Mouse (Mus musculus) cerebellum, adult 18-20 months (tissue): ENCODE measurements at regions not wholly inside any gene's neighbourhood (a gene's known extent, or its start where the extent isn't known, plus 50 kb on each side); places are given as distances from the start of the nearest gene placed in this dataset.

Experiments used
- DNase-seq, 2 experiments: peaks; one replicate each; pipeline ENCODE4 v3.0.0; 2021

DNA sequence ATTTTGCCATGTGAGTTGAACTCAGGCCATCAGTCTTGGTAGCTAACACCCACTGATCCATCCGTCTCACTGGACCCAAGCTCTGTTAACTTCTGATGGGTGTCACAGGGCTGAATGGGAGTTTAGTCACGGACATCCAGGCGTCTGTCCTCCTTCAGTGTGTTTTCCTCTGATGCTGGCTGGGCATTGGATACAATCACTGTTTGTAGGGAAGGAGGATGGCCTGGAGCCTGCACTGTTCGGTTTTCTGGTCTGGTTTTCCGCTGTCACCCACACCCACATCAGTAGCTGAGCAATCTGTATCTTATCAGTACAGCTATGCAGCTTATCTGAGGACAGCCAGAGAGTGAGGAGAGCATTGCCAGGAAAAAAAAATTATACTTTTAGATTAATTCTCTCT lies 207.7 kb upstream of the Pde3a start:
- DNase-seq = no peak

DNA sequence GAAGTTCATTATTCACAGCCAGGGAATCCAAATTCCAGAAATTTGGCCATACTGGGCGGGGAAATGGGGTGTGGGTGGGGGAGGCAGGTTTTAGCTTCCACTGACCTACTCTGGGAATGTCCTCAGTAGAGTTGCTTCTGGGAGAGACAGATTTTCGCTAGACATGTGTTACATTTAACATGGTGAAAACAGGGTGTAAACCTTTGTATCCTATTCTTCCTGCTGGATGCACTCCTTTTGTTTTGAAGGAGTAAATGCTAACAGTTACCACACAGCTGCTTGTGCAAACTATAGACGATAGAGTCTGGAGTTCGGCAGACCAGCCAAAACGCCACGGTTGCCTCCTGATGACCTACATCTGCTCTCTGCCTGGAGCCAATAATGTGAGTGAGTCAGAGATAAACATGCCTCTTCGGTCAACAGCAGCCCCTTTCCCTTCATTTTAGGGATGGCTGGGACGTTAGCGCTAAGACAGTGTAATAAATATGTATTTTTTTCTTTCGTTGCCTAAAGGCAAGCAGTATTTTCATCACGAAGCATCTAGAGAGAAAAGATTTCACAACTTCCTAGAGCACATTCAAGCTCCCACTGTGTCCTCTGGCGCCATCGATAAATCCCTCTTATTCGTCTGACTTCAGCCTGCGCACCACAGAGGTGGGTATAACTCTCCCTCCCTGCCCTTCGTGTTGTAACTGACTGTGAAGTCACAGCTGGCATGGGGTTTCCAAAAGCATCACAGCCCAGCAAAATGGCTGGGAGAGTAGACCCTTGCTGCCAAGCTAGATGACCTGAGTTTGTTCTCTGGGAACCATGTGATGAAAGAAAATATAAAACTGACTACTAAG lies 207.1 kb upstream of the Pde3a start:
- peak in 1 of 2 experiments; percentile 2 for DNase-seq

DNA sequence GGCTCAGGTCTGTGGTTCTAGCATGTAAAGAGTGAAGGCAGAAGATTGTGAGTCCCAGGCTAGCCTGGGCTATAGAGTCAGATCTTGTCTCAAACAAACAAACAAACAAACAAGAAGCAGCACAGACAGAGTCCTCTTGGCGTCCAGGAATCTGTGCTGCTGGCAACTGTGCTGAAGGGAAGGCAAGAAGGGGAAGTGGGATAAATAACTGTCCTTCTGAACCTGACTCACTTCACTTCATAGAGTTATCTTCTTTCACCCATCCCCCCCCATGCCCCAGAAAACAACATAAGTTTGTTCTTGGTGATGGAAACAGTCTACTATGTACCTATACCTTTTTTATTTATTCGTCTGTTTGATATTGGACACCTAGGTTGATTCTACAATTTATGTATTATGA lies 200.8 kb upstream of the Pde3a start:
- no peak for DNase-seq

DNA sequence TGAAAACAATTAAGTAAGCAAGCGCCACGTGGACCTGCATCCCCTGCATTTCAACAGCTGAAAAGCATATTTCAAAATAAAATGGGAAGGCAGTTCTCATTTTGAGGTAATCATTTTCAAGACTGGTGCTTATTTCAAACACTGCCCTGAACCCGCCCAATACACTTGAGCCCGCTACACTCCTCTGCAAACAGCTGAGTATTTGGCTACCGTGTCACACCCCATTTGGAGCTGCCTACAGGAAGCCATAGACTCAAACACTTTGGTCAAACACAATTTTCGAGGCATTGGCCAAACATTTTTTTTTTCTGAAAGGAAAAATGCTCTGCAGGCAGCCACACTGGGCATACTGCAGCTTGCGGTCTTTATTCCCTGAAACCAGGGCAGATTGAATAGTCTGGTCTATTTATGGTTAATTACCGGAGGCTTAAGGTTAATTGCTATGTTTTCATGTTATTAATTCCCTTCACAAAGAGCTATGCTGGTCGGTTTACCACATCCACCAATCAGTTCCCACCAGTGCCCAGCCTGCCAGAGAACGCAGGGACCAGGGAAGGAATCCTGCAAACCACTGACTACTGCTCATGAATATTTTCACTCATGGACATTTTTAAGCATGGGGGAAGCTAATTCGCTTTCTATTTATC lies 198.9 kb upstream of the Pde3a start:
- no peak for DNase-seq

DNA sequence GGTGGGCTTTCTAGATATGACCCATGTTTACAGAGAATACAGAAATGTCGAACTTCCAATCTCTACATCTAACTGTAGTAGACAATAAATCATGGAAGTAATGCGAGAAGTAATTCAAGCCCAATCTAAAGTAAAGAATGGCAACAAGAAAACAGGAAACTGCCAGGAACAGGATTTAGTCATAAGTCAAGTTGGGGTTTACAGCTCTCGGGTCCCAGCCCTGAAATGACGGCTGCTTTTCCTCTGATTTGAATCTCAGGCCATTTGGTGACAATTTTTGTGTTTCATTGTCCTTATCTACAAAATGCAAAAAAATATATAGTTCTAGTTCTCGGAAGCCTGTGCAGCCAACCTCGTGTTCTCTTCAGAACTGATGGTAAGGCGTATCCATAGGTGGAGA lies 195.0 kb upstream of the Pde3a start:
- DNase-seq = no peak

DNA sequence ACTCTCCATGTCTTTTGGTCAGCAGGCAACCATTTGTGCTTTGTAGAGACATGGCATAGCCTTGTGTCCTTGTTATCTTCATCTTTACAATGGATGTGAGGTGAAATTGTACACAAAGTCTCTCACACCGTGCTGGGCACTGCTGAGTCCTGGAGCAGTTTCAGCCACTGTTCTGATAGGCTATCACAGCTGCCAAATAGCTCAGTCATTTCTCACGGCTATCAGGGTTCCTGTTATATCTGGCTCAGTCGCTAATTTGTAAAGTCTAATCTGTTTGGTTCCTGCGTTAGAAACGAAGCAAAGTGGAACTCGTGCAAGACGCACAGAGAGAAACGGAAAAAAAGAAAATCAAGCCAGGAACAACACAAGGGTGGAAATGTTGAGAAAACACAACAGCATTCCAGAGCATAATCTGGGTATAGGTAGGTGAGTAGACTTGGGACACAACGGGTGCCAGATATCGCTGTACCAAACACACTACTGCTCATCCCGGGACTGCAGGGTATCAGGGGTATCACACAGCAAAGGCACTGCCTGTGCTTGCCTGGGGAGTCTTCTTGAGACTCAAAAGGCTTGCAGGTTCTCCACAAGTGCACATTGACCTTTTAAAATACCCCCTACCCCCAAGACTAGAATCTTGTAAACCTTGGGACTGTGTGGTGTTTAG lies 189.7 kb upstream of the Pde3a start:
- no peak for DNase-seq

DNA sequence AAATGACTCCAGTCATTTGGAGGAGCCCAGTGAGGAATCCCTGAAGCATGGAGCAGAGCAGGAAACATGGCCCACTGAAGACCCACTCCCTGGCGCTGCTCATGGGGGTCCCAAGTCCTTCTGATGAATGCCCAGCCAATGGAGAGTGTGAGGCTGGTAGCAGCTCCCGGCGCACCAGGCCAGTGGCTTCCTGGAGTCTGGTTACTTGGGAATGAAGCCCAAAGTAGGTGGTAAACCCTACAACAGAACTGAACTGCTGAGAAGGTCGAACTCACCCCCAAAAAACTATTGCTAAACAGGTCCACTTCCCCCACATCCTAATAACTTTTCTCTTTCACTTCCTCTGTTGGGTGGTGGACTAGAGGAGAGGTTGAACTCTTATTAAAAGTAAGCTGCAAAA lies 183.3 kb upstream of the Pde3a start:
- DNase-seq = no peak

DNA sequence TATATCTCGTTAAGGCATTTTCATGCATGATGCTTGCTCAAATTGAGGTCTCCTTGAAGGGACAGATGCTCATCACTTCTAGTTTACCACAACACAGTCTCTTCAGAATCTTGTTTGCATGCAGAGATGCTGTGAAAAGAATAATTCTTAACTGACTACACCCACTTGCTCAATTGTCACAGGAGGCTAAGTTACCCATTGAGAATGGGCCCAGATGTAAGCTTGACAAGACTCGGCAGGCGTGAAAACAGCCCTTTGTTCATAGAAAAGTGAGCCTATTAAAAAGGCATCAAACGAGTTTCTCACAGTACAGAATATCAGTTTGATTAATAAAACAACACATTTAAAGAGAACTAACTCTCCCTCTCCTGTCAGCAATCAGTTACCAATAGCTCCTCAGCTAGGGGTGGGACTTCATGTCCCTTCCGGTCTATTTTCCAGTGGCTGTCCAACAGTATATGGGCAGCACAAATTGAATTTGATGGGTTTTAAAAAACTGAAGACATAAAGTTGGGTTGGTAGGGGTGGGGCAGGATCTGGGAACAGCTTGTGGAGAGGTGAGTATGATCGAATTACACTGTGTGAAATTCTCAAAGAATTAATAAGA lies 180.1 kb upstream of the Pde3a start:
- no peak for DNase-seq

DNA sequence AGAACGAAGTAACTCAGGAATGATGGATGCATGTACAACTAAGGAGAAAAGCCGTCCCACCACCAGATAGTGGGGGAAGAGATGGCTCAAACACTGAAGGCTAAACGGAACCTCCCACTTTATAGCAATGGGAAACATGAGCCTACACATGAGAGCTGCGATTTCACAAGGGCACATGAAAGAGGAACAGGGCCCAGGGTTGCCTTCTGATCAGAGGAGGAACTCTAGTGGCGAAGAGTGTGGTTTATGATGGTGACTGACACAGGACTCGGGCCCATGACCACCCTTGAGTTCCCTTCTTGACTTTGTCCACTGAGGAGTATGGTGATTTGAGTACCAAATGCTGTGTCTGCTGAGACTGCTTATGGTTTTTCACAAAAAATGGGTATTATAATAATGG lies 179.2 kb upstream of the Pde3a start:
- no peak for DNase-seq

DNA sequence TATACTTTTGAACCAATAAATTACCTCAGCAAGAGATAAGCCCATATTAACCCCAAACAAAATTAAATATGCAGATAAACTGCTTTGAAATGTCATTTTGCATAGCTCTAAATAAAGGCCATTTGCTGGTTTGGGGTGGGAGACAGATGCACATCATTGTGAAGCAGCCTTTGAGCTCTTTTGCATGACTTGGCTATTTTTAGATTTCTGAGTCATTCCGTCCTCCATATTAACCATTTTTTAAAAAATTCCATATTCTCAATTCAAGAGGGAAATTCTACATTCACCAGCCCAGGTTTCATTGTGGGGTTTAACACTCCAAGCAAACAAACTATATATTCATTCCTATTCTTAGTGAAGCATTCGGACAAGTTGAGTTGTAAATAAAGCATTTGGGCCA lies 177.6 kb upstream of the Pde3a start:
- no peak for DNase-seq

DNA sequence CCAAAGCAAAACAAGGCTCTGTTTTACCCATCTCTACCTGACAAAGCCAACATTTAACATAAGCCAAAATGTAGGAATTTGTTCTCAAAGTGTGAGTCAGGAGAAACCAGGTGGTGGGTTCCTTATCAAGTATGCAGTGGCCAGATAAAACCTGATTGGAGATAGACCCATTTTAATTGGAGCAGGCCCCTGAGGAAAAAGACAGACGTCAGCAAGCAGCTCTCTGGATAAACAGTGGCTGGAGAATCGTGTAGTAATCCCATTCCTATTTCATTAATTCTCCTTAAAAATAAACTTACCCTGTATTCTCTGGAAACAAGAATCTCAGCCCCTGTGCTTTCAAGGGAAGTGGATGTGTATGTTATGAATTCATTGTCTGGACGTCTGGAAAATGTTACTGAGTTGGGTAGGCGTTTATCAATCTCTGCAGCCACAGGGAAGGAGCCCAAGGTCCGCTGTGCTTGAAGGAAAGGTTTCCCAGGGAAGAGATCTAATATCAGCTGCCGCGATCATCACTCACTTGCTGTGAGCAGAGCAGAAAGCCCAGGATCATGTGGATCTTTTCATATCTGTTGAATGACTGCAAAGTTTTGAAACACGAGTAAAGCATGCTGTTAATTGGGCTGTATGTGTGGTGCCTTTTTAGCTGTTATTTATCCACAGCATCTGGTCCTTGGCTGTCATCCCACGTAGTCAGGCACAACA lies 157.8 kb upstream of the Pde3a start:
- no peak for DNase-seq

DNA sequence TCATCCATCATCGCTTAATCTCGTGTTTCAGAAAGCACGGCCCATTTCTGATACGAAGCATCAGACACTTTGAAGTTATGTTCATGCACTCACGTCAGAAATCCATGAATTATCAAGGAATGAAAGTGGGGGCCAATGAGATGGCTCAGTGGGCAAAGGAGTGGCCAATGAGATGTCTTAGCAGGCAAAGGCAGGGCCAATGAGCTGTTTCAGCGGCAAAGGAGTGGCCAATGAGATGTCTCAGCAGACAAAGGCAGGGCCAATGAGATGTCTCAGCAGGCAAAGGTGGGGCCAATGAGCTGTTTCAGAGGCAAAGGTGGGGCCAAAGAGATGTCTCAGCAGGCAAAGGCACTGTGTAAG lies 157.3 kb upstream of the Pde3a start:
- no peak for DNase-seq

DNA sequence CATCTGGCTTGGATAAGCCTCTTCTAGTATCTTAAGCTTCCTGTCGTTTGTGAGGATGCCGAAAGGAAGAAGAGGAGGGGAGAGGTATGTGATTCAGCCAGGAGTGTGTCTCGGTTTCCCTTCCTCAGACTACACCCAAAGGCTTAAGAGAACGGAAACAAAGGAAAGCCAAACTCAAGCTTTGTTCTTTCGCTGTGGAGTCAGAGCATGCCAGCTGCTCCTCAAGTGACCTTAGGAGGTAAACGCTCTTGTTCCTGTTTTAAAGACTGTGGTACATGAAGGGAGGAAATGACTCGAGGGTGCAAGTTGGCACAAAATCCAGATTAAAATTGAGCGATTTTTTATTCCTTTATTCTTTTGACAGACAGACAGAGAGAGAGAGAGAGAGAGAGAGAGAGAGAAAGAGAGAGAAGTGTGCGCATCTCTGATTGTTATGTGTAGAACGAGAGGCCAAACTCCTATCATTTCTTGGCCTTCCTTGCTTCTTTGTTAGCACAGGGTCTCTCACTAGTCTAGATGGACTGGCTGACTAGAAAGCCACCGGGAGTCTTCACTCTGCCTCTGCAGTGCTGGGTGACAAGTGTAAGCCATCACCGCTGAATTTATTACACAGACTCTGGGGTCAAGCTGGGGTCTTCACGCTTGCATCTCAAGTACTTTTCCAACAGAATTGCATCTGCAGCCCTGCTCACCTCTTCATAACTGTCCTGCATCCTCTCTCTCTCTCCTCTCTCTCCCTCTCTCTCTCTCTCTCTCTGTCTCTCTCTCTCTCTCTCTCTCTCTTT lies 151.5 kb upstream of the Pde3a start:
- DNase-seq = no peak

DNA sequence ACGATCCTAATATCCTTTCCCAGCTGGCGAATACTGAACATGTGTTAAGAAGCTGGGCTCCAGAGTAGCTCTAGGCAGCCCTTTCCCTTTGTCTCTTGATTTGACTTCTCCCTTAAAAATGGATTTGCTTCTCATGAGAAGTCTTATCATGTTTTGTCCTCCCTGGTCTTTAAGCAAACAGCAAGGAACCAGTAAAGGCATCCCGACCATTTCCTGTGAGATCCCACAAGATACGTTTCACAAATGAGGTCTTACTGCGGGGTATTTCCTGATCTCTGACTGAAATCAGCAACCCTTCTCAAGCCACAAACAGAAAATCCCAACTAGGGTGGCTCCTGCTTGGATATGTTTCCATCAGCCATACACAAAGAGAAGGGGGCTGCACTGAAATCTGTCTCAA lies 130.8 kb upstream of the Pde3a start:
- DNase-seq = no peak

DNA sequence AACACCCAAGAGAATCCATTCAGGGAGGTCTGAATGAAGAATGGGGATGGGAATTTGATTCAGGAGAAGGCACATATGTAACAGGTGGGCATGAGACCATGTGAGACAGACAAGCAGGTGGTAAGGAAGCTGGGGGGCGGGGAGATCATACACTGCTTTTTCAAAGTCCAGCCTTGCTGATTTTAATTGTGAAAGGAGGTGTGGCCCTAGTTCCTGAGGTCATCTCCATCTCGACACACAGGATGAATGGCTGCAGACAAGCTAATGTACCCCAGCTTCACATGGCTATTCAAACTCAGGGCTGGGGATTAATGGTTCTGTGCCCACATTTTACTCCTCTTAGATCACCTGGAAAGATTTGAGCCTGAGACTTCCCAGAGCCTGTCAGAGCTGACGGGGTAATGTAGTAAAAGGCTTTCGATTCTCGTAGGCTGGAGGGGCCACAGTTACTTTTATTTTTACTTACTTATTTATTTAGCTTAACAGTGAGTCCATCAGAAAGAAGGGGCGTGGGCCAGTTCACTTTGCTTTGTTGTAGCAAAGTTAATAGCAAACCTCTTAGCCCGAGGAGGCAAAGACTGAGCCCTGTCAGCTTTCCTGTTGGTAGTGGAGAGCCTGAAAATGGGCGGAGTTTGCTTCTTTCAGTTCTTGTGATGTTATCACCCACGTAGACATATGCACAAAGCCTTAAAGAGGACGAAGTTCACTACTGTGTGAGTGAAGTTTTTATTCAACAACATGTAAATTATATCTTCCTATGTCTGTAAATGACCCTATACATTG lies 122.3 kb upstream of the Pde3a start:
- DNase-seq = no peak

DNA sequence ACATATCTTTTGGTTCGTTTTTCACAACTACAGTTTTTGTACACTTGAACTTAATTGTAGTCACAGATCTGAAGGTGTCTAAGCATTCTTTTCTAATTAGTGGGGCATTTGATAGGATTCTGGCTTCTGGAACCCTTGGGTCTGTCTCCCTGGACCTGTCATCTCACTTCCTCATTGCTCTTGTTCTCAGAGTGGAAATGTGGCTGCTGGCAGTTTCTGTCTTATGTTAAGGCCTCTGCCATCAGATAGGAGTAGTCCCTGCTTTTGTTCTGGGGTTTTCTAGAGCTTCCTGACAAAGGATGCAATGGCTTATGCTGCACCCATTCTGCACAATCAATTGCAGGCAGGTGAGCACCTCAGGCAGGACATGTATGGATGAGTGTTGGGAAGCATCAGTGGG lies 119.5 kb upstream of the Pde3a start:
- DNase-seq = no peak

DNA sequence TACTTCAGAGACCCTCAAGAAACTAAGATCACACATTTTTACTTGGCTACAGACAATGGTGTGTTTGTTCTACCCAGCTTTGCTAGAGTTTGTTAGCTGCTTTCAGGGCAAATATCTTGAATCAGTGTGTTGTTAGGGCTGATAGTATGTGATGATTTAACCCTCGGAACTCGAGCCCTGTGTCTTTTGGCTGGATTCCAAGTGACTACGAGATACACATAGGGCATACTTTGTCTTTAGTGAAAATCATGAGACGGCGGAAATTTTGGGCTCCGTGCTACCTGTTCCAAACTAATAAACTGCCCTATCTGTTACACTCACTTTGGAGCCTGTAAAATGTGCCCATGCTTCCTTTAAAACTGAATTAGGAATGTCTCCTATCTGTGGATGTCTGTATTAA lies 114.9 kb upstream of the Pde3a start:
- DNase-seq = no peak

DNA sequence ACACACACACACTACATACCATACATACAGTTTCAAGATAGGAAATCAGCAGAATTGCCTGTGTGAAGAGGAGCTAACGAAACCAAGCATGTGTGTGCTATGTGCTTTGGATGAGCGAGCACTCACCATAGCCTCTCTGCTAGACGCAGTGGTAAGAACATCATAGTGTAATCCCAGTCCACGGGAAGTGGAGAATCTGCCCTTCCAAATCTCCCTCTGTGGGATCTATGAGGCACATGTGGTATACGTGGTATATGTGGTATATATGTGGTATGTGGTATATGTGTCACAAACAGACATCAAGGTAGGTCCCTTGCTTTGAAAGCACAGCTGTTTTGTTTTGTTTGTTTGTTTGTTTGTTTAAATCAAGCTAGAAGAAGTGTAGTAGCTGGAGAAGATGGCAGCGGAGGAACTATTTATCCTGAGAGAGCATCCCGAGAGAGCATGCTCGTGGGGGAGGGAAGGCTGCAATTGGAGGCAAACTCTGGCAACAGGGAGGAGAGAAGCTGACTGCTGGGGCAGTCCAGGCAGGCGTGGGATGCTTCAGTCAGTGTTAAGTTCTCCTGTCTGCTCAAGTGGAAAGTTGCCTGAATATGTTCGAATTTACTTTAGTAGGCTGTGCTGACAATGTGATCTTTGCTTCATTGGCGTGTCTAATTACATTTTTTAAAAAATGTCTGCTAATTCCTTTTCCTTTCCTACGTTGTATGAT lies 112.2 kb upstream of the Pde3a start:
- no peak for DNase-seq

DNA sequence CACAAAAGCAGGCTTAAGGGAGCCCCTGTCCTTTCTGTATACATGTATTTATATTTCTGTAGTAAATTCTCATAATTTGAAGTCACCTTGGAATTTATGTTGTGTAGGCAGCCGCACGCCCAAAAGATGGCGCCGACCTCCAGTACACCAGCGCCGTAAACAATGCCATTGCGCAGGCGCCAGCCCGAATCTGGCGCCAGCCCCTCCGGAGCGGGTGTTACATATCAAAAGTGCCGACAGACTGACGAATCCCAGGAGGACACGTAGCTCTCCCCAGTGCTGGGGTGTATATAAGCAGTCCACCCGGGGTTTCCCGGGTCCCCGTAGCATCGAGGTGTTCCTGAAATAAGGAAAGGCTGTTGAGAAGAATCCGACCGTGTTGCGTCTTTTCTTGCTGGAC lies 108.1 kb upstream of the Pde3a start:
- no peak for DNase-seq

DNA sequence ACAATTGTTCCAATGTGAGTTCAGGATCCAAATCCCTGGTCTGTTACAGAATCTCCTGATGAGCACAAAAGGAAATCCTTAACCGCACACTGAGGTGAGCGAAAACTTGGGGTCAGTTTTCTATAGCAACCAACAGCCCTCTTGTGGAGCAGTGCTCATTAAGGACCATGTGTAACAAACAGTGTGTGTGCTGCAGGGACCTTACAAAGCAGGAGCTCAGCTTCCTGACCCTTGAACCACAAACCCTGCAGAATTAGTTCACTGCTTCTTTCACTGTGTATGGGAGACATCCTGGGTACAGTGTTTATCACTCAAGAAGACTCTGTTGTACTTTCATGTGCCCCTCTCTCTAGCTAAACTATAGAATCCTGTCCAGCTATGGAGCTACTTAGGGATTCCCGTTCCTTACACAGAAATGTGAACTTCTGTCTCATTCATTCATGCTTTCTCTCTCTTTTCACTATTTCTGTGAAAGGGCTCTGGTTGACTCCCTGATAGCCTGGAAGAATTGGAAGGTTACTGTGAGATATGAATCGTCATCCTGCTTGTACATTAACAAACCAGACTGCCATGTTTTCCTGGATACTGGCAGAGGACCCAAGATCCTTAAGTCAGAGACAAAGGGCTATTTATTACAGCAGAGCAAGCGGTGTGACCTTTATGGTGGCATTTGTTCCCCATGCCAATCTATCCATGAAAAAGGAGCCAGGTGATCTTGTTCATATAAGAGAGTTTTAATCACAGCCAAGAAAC lies 100.5 kb upstream of the Pde3a start:
- DNase-seq = no peak
